13 mouse cellular contexts compared by ENCODE assay signal in genomic region chr12:112350733-112351132, GRCm38 (mm10).
DNase-seq lines count a peak whose midpoint lies in the region; ATAC-seq and TF ChIP-seq lines count a peak whose summit lies in the region.
"Had no signal": no experiment of that assay in that cellular context is flagged by ENCODE, and none has a peak within 500 bp of the region (broad histone marks: within the 10 kb centered on the region; RNA-seq: fewer than 3 reads in every experiment).

No protein-coding gene starts in this region.

- DNase-seq in heart, adult 8-10 months (ENCODE audit: low spot score) = no peak
- DNase-seq in MN1 (ENCODE audit: low spot score) = peak; percentile 44
- DNase-seq in brain, embryonic 14.5 days (ENCODE audit: low read depth) = peak; percentile 54
- DNase-seq in urinary bladder, postnatal 4 days (ENCODE audit: low spot score in 2 of 2) = no peak
- no peak for DNase-seq in left cerebral cortex, postnatal 4 days
- DNase-seq: adrenal gland, postnatal 10 days; heart, postnatal 14 days; kidney, adult 8-10 months; liver had no signal

- no peak for TF ChIP-seq CTCF in brain, embryonic 14.5 days (IDR thresholded peaks at IDR 0.05; ENCODE audit: borderline replicate concordance, extremely low read depth, insufficient read depth, insufficient read length)

- H3K4me2 ChIP-seq in heart, embryonic 15.5 days = peak overlapping the region; percentile 34; the same call in 1 of the 2 replicates
- no peak overlapping the region for H3K4me2 ChIP-seq in midbrain, embryonic 12.5 days (replicated peaks)

- intact Hi-C loops in left cerebral cortex, postnatal 4 days (cut with DNase I) = no loop called here

- H3K9me3 ChIP-seq in heart, embryonic 15.5 days (replicated peaks) = no peaks in the 10 kb centered on the region
- H3K9me3 ChIP-seq in midbrain, embryonic 12.5 days = 0 out of 2 replicates have a peak, but pooled peaks cover 5% of the 10 kb centered on the region
- H3K9me3 ChIP-seq: lung, embryonic 15.5 days had no signal

- no peak overlapping the region for H3K27ac ChIP-seq in heart, embryonic 15.5 days
- no peak overlapping the region for H3K27ac ChIP-seq in midbrain, embryonic 12.5 days (replicated peaks)
- H3K27ac ChIP-seq: lung, embryonic 15.5 days had no signal

- H3K4me3 ChIP-seq in heart, embryonic 15.5 days = no peak overlapping the region
- no peak overlapping the region for H3K4me3 ChIP-seq in midbrain, embryonic 12.5 days
- H3K4me3 ChIP-seq: lung, embryonic 15.5 days; megakaryocyte, embryonic 14.5 days had no signal

- TF ChIP-seq POLR2A in brain, embryonic 14.5 days (IDR thresholded peaks at IDR 0.05; ENCODE audit: borderline replicate concordance, extremely low read depth, insufficient read depth, insufficient read length, poor library complexity, severe bottlenecking) = no peak

- H3K27me3 ChIP-seq in heart, embryonic 15.5 days = no peaks in the 10 kb centered on the region; the same call in 1 of the 2 replicates
- 0 out of 2 replicates have a peak, but pooled peaks cover 3% of the 10 kb centered on the region for H3K27me3 ChIP-seq in midbrain, embryonic 12.5 days
- H3K27me3 ChIP-seq: lung, embryonic 15.5 days had no signal

- no peak for ATAC-seq in heart, embryonic 15.5 days (replicated peaks; ENCODE audit: insufficient number of reproducible peaks, insufficient read depth, low FRiP score, low read depth)
- ATAC-seq in midbrain, embryonic 12.5 days (ENCODE audit: low FRiP score, low read depth) = 0 out of 2 replicates have a peak, but pooled peaks have one; percentile 27

- no peak overlapping the region for H3K9ac ChIP-seq in heart, embryonic 15.5 days
- H3K9ac ChIP-seq in midbrain, embryonic 12.5 days (replicated peaks) = no peak overlapping the region
- H3K9ac ChIP-seq: lung, embryonic 15.5 days had no signal

- H3K36me3 ChIP-seq in heart, embryonic 15.5 days = no peaks in the 10 kb centered on the region
- H3K36me3 ChIP-seq in midbrain, embryonic 12.5 days = no peaks in the 10 kb centered on the region
- H3K36me3 ChIP-seq: lung, embryonic 15.5 days had no signal

- WGBS in heart, embryonic 15.5 days = 19% methylated on average over 9 of the region's 9 CpGs
- 42% methylated on average over 9 of the region's 9 CpGs for WGBS in midbrain, embryonic 12.5 days

- H3K4me1 ChIP-seq in heart, embryonic 15.5 days (replicated peaks) = peaks cover 26% of the 10 kb centered on the region
- H3K4me1 ChIP-seq in midbrain, embryonic 12.5 days = peaks cover 16% of the 10 kb centered on the region
- H3K4me1 ChIP-seq: megakaryocyte, embryonic 14.5 days had no signal

Comparison
In these comparisons a context has a peak if more than half of its experiments do, and no peak if none do; other contexts are left out.
1. DNase-seq: peak in MN1 (single experiment) and brain, embryonic 14.5 days (single experiment); none in heart, adult 8-10 months (single experiment), urinary bladder, postnatal 4 days (0 of 2) and left cerebral cortex, postnatal 4 days (single experiment).